Mouse (Mus musculus) cortical plate, adult 2 months (tissue): ENCODE data around the gene Pard3b.

ENCODE experiments used
- CTCF ChIP-seq: fragments of 200-500 bp; IDR thresholded peaks from 2 replicates; pipeline ENCODE4 v1.5.1; 2011; ENCODE audit warnings: mild to moderate bottlenecking, control low read depth, low read length; ENCODE audit not compliant: insufficient read depth; ENCODE audit errors: extremely low read depth
- POLR2A ChIP-seq: fragments of 200-500 bp; IDR thresholded peaks from 2 replicates; pipeline ENCODE4 v1.6.1; 2011; ENCODE audit warnings: mild to moderate bottlenecking, low read length, control low read depth; ENCODE audit not compliant: insufficient read depth; ENCODE audit errors: extremely low read depth

DNA sequence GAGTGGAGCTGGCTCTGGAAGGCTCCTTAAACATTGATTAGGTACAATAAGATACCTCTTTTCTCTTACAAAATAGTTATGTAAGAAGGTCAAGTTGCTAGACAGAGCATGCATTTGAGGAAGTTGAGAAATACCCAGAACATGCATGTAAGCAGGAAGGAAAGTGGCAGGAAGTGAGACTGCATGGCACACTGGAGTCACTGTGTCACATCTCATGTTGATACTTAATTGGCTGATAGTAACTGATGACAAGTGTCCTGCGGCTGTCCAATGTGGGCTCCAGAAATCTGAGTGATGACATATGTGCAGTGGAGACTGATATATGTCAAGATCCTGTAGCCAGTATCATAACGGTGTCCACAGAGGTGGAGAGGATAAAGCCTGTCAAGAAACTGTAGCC, 844.4 kb downstream of the Pard3b start:
- no peak for TF ChIP-seq CTCF
- no peak for TF ChIP-seq POLR2A
